ENCODE assay signal across 12 mouse cellular contexts in the genomic region with DNA sequence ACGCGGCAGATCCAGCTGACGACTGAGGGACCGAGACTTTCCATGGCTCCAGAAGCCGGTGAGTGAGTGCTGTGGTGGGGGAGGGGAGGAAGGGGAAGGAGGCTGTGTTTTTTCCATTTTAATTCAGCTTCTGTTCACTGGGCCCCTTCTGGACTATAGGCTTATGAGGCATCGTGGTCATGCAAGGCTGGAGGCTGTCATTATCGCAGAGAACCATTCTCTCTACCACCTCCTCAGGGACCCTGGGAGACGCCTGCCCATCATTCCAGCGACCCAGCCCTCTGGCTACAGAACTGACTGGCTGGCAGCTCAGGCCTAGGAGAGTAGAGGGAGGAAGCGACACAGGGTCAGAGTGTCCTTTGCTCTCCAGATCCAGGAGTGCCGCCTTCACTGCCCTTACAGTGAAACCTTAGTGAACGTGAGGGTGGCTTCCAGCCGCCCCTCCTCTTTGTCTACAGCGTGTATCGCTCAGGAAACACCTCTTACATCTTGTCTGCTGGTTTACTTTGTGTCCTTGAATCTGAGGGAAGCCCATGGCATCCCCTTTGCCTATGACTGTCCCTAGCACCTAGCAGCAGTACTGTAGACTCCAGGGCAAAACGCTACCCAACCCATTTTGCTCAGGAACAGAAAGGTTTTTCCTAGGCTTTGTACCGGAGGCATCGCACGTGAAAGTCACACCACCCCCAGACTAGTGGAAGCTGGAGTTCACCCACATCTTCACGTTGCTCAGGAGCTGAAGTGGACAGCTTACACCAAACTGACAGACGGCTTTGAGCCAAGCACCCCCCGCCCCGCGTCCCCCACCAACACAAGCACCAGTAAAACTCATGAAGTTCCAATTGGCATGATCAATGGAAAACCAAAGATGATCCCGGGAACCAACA. TPM values are rescaled to one million over a fixed set of nuclear protein-coding genes. Genes with fewer than 3 reads are reported as not detected.
DNase-seq lines count a peak whose midpoint lies in the region; ATAC-seq lines count a peak whose summit lies in the region.
"Had no signal": no experiment of that assay in that cellular context is flagged by ENCODE, and none has a peak within 500 bp of the region (broad histone marks: within the 10 kb centered on the region; RNA-seq: fewer than 3 reads in every experiment).

No protein-coding gene starts in this region.

- no peak for DNase-seq in kidney, adult 9 months
- peak; percentile 73 for DNase-seq in forebrain, embryonic 11.5 days (ENCODE audit: low spot score)
- no peak for DNase-seq in adipocyte (ENCODE audit: low spot score)
- DNase-seq in cerebellum, postnatal 14 days: no peak
- no peak for DNase-seq in right cerebral cortex, postnatal 10 days (ENCODE audit: low spot score in 2 of 2)
- DNase-seq: adrenal gland, adult 8-10 months; cerebellum, adult 9-10 months; kidney, adult 18-20 months; right cerebral cortex, postnatal 25 days had no signal

- no peak overlapping the region for H3K9ac ChIP-seq in kidney, embryonic 16.5 days (replicated peaks; ENCODE audit: low read length)
- H3K9ac ChIP-seq in forebrain, embryonic 11.5 days (ENCODE audit: low read length): peak overlapping the region; percentile 76; the same call in 1 of the 2 replicates
- no peak overlapping the region for H3K9ac ChIP-seq in limb, embryonic 12.5 days (replicated peaks)
- no peak overlapping the region for H3K9ac ChIP-seq in neural tube, embryonic 15.5 days (replicated peaks)

- no peak overlapping the region; the same call in 1 of the 2 replicates for H3K4me2 ChIP-seq in kidney, embryonic 16.5 days (replicated peaks; ENCODE audit: low read depth, low read length)
- peak overlapping the region; percentile 97; the same call in 1 of the 2 replicates for H3K4me2 ChIP-seq in forebrain, embryonic 11.5 days (ENCODE audit: low read depth, low read length, severe bottlenecking)
- H3K4me2 ChIP-seq in limb, embryonic 12.5 days: peak overlapping the region; percentile 95; the same call in 1 of the 2 replicates
- H3K4me2 ChIP-seq in neural tube, embryonic 15.5 days: peak overlapping the region; percentile 97

- H3K36me3 ChIP-seq in kidney, embryonic 16.5 days (ENCODE audit: insufficient read depth, low read length): no peaks in the 10 kb centered on the region
- H3K36me3 ChIP-seq in forebrain, embryonic 11.5 days (ENCODE audit: control insufficient read depth, insufficient read depth, low read length): no peaks in the 10 kb centered on the region
- H3K36me3 ChIP-seq in limb, embryonic 12.5 days: no peaks in the 10 kb centered on the region
- no peaks in the 10 kb centered on the region for H3K36me3 ChIP-seq in neural tube, embryonic 15.5 days

- peaks cover 61% of the 10 kb centered on the region for H3K27me3 ChIP-seq in kidney, embryonic 16.5 days (ENCODE audit: insufficient read depth, low read length)
- H3K27me3 ChIP-seq in forebrain, embryonic 11.5 days (ENCODE audit: control insufficient read depth, insufficient read depth, low read length): peaks cover 12% of the 10 kb centered on the region
- H3K27me3 ChIP-seq in limb, embryonic 12.5 days: peaks cover 85% of the 10 kb centered on the region
- no peaks in the 10 kb centered on the region; the same call in 1 of the 2 replicates for H3K27me3 ChIP-seq in neural tube, embryonic 15.5 days (replicated peaks)

- H3K27ac ChIP-seq in kidney, embryonic 16.5 days (ENCODE audit: low read length): no peak overlapping the region
- peak overlapping the region; percentile 85 for H3K27ac ChIP-seq in forebrain, embryonic 11.5 days (ENCODE audit: low read depth, low read length)
- H3K27ac ChIP-seq in limb, embryonic 12.5 days: no peak overlapping the region
- H3K27ac ChIP-seq in neural tube, embryonic 15.5 days (replicated peaks): peak overlapping the region; percentile 68

- no peaks in the 10 kb centered on the region; the same call in 1 of the 2 replicates for H3K9me3 ChIP-seq in kidney, embryonic 16.5 days (ENCODE audit: low read length)
- no peaks in the 10 kb centered on the region for H3K9me3 ChIP-seq in forebrain, embryonic 11.5 days (ENCODE audit: control insufficient read depth, low read length)
- no peaks in the 10 kb centered on the region for H3K9me3 ChIP-seq in limb, embryonic 12.5 days
- H3K9me3 ChIP-seq in neural tube, embryonic 15.5 days (replicated peaks): no peaks in the 10 kb centered on the region

- 0 out of 2 replicates have a peak, but pooled peaks have one; percentile 36 for ATAC-seq in kidney, embryonic 16.5 days (ENCODE audit: low FRiP score, low TSS enrichment)
- ATAC-seq in forebrain, embryonic 11.5 days (replicated peaks; ENCODE audit: low FRiP score): peak; percentile 21
- no peak for ATAC-seq in limb, embryonic 12.5 days (ENCODE audit: insufficient number of reproducible peaks, insufficient read depth, low FRiP score, low TSS enrichment, low read depth)
- peak; percentile 15; the same call in 1 of the 2 replicates for ATAC-seq in neural tube, embryonic 15.5 days (ENCODE audit: low FRiP score)

- WGBS in kidney, embryonic 16.5 days: 4% methylated on average over 25 of the region's 25 CpGs
- WGBS in forebrain, embryonic 11.5 days: 2% methylated on average over 25 of the region's 25 CpGs
- WGBS in limb, embryonic 12.5 days: 2% methylated on average over 25 of the region's 25 CpGs
- 2% methylated on average over 25 of the region's 25 CpGs for WGBS in neural tube, embryonic 15.5 days

- H3K4me3 ChIP-seq in kidney, embryonic 16.5 days (ENCODE audit: low read length): no peak overlapping the region
- H3K4me3 ChIP-seq in forebrain, embryonic 11.5 days (ENCODE audit: low read depth, low read length): no peak overlapping the region
- H3K4me3 ChIP-seq in limb, embryonic 12.5 days (replicated peaks): peak overlapping the region; percentile 58; the same call in 1 of the 2 replicates
- H3K4me3 ChIP-seq in neural tube, embryonic 15.5 days (replicated peaks): no peak overlapping the region

- peaks cover 18% of the 10 kb centered on the region for H3K4me1 ChIP-seq in kidney, embryonic 16.5 days (ENCODE audit: insufficient read depth, low read length)
- peaks cover 38% of the 10 kb centered on the region for H3K4me1 ChIP-seq in forebrain, embryonic 11.5 days (replicated peaks; ENCODE audit: control insufficient read depth, insufficient read depth, low read length)
- peaks cover 24% of the 10 kb centered on the region for H3K4me1 ChIP-seq in limb, embryonic 12.5 days (replicated peaks)
- peaks cover 47% of the 10 kb centered on the region for H3K4me1 ChIP-seq in neural tube, embryonic 15.5 days

RNA-seq across cellular contexts. Expression of a gene that starts 34.0 kb away (rescaled TPM):
- polyA plus RNA-seq in kidney, embryonic 16.5 days (2015; fragmentation: Nextera tagmentation; extraction: Ambion mirVana): not detected in 2 replicates
- polyA plus RNA-seq in forebrain, embryonic 11.5 days (2014; fragmentation: Nextera tagmentation; extraction: Ambion mirVana): 10.0 and 11.3 TPM in 2 replicates
- not detected in 2 replicates for polyA plus RNA-seq in limb, embryonic 12.5 days (2016; fragmentation: Nextera tagmentation; extraction: Ambion mirVana)
- 7.5 and 9.2 TPM in 2 replicates for polyA plus RNA-seq in neural tube, embryonic 15.5 days (2015; fragmentation: Nextera tagmentation; extraction: Ambion mirVana)

RNA-seq across cellular contexts. Expression of a gene that starts 51.0 kb away (rescaled TPM):
- polyA plus RNA-seq in kidney, embryonic 16.5 days (2015; fragmentation: Nextera tagmentation; extraction: Ambion mirVana): 25.2 and 28.2 TPM in 2 replicates
- 1.0 and 1.4 TPM in 2 replicates for polyA plus RNA-seq in forebrain, embryonic 11.5 days (2014; fragmentation: Nextera tagmentation; extraction: Ambion mirVana)
- 0.97 and 1.2 TPM in 2 replicates for polyA plus RNA-seq in limb, embryonic 12.5 days (2016; fragmentation: Nextera tagmentation; extraction: Ambion mirVana)
- polyA plus RNA-seq in neural tube, embryonic 15.5 days (2015; fragmentation: Nextera tagmentation; extraction: Ambion mirVana): 1.4 and 1.7 TPM in 2 replicates

RNA-seq across cellular contexts. Expression of a gene that starts 58.0 kb away (rescaled TPM):
- 16.1 and 17.9 TPM in 2 replicates for polyA plus RNA-seq in kidney, embryonic 16.5 days (2015; fragmentation: Nextera tagmentation; extraction: Ambion mirVana)
- 14.3 and 15.0 TPM in 2 replicates for polyA plus RNA-seq in forebrain, embryonic 11.5 days (2014; fragmentation: Nextera tagmentation; extraction: Ambion mirVana)
- polyA plus RNA-seq in limb, embryonic 12.5 days (2016; fragmentation: Nextera tagmentation; extraction: Ambion mirVana): 7.5 and 8.6 TPM in 2 replicates
- 25.8 and 27.7 TPM in 2 replicates for polyA plus RNA-seq in neural tube, embryonic 15.5 days (2015; fragmentation: Nextera tagmentation; extraction: Ambion mirVana)

Comparison
In these comparisons a context has a peak if more than half of its experiments do, and no peak if none do; other contexts are left out.
1. H3K27ac ChIP-seq: peak in forebrain, embryonic 11.5 days (single experiment) and neural tube, embryonic 15.5 days (single experiment); none in kidney, embryonic 16.5 days (single experiment) and limb, embryonic 12.5 days (single experiment).